Mouse (Mus musculus) left cerebral cortex, postnatal 36 days (tissue): Measurements from ENCODE around the gene Hoxc11. TPM values are rescaled to one million over a fixed set of nuclear protein-coding genes. Genes with fewer than 3 reads are reported as not detected.

Experiments used
- DNase-seq, 2 experiments: peaks; one replicate each; pipeline ENCODE4 v3.0.0; 2021 to 2022; ENCODE audit warnings: low spot score in 2 of 2, mixed read lengths in 1 of 2
- intact Hi-C: fragments of 180-260 bp; cut with DNase I; formaldehyde crosslinking; loops from one replicate; pipeline ENCODE4 v1.15.1; 2025
- total RNA-seq, 2 experiments: library from RNA; stranded (reverse); gene quantifications; 2 replicates each; pipeline ENCODE4 v1.2.3; 2021

Hoxc11 gene
- total RNA-seq, 2 experiments from 2014 or later: not detected

- intact Hi-C loops: no loop called here
- DNase-seq: no peak
These were observed 19.3 kb upstream of the Hoxc11 start for GRCm38 (mm10) chr15:102934897-102935296.

- DNase-seq: no peak
- intact Hi-C loops: no loop called here
These were observed 17.8 kb upstream of the Hoxc11 start, which contains the start of gene Hoxc12 for GRCm38 (mm10) chr15:102936279-102936972. Gene Hoxc12 (plus strand): TSS chr15:102936757.

- no peak for DNase-seq
- intact Hi-C loops: no loop called here
These were observed 17.1 kb upstream of the Hoxc11 start for GRCm38 (mm10) chr15:102937036-102937666.

- intact Hi-C loops: no loop called here
- DNase-seq: no peak
These were observed 14.7 kb upstream of the Hoxc11 start for GRCm38 (mm10) chr15:102939256-102940155.

- intact Hi-C loops: no loop called here
- no peak for DNase-seq
These were observed 11.3 kb upstream of the Hoxc11 start for GRCm38 (mm10) chr15:102942739-102943467.

GRCm38 (mm10) chr15:102943468-102943813 lies 10.8 kb upstream of the Hoxc11 start:
- no peak for DNase-seq
- intact Hi-C loops: no loop called here

- intact Hi-C loops: loop anchor here (5.0 kb wide), 1 partner anchor 52 kb away; the partner anchor contains the start of gene Hoxc6
- no peak for DNase-seq
These were observed 8.8 kb upstream of the Hoxc11 start for GRCm38 (mm10) chr15:102945185-102946077.

GRCm38 (mm10) chr15:102947276-102947675 lies 7.0 kb upstream of the Hoxc11 start:
- intact Hi-C loops: loop anchor here (5.0 kb wide), 1 partner anchor 50 kb away; the partner anchor contains the start of gene Hoxc6
- DNase-seq: no peak

- no peak for DNase-seq
- intact Hi-C loops: loop anchor here (5.0 kb wide), 1 partner anchor 48 kb away; the partner anchor contains the start of gene Hoxc6
These were observed 5.4 kb upstream of the Hoxc11 start for GRCm38 (mm10) chr15:102948842-102949241.

GRCm38 (mm10) chr15:102949696-102950095 lies 4.5 kb upstream of the Hoxc11 start:
- DNase-seq: no peak
- intact Hi-C loops: loop anchor here (5.0 kb wide), 1 partner anchor 48 kb away; the partner anchor contains the start of gene Hoxc6

GRCm38 (mm10) chr15:102950877-102951276 lies 3.4 kb upstream of the Hoxc11 start:
- intact Hi-C loops: no loop called here
- DNase-seq: no peak

GRCm38 (mm10) chr15:102953561-102953960 lies 666 bp upstream of the Hoxc11 start:
- intact Hi-C loops: no loop called here
- DNase-seq: no peak

- intact Hi-C loops: no loop called here
- DNase-seq: no peak
These were observed 768 bp downstream of the Hoxc11 start for GRCm38 (mm10) chr15:102955007-102955382.

- no peak for DNase-seq
- intact Hi-C loops: no loop called here
These were observed 1.8 kb downstream of the Hoxc11 start for GRCm38 (mm10) chr15:102955833-102956640.

- DNase-seq: no peak
- intact Hi-C loops: no loop called here
These were observed 2.7 kb downstream of the Hoxc11 start for GRCm38 (mm10) chr15:102956906-102957305.

- intact Hi-C loops: no loop called here
These were observed 5.5 kb downstream of the Hoxc11 start for GRCm38 (mm10) chr15:102959663-102960191.

GRCm38 (mm10) chr15:102961728-102962127 lies 7.5 kb downstream of the Hoxc11 start:
- intact Hi-C loops: no loop called here
- no peak for DNase-seq

More at GRCm38 (mm10) chr15:102959663-102960191, 5.5 kb downstream of the Hoxc11 start:
- no peak for DNase-seq
